Mouse (Mus musculus): ENCODE data around the gene Tpcn1. TPM values are rescaled to one million over a fixed set of nuclear protein-coding genes. Genes with fewer than 3 reads are reported as not detected.

Gene Tpcn1
- polyA plus RNA-seq, 1 experiment: 71.5 TPM

DNA sequence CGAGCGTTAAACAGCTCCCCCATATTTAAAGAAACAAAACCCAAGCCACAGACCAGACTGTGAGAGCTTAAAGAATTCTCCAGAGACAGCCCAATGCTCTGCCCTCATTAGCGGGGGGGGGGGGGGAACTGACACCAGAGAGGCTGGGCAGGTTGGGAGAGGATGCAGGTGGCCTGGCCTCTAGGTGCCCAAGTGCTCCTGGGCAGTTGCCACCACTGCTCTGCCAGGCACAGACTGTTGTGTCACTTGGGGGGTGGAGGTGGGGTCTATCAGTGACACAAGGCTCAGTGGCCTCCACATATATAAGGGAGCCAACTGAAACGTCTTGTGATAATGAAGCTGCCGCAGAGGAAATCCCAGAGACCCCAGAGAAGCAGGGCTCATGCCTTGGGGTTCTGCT, 51.8 kb downstream of the Tpcn1 start:
- TF ChIP-seq FLI1 (IDR thresholded peaks at IDR 0.05; ENCODE audit: low read length) (no peak), GATA1 (IDR thresholded peaks at IDR 0.05; ENCODE audit: borderline replicate concordance, low read length) (no peak)
- peaks cover 97% of the 10 kb centered on the region for H3K36me3 ChIP-seq (replicated peaks; ENCODE audit: low read length)
- peaks cover 25% of the 10 kb centered on the region for H3K4me1 ChIP-seq
- no peaks in the 10 kb centered on the region for H3K9me3 ChIP-seq
- no peaks in the 10 kb centered on the region for H3K27me3 ChIP-seq (replicated peaks)
- H3K4me3 ChIP-seq (replicated peaks): no peak overlapping the region

- Histone ChIP-seq H3K36me3 (replicated peaks; ENCODE audit: low read length) (peaks cover 97% of the 10 kb centered on the region), H3K4me3 (replicated peaks) (no peak overlapping the region), H3K4me1 (peaks cover 19% of the 10 kb centered on the region), H3K27me3 (replicated peaks) (no peaks in the 10 kb centered on the region), H3K9me3 (no peaks in the 10 kb centered on the region)
- TF ChIP-seq FLI1 (IDR thresholded peaks at IDR 0.05; ENCODE audit: low read length): no peak
- no peak for TF ChIP-seq GATA1 (IDR thresholded peaks at IDR 0.05; ENCODE audit: borderline replicate concordance, low read length)
These were observed 52.4 kb downstream of the Tpcn1 start for GRCm38 (mm10) chr5:120536046-120536445.

GRCm38 (mm10) chr5:120534686-120535075, 53.8 kb downstream of the Tpcn1 start:
- TF ChIP-seq FLI1 (IDR thresholded peaks at IDR 0.05; ENCODE audit: low read length): no peak
- TF ChIP-seq GATA1 (IDR thresholded peaks at IDR 0.05; ENCODE audit: borderline replicate concordance, low read length): no peak
- Histone ChIP-seq H3K9me3 (no peaks in the 10 kb centered on the region), H3K27me3 (replicated peaks) (no peaks in the 10 kb centered on the region), H3K36me3 (replicated peaks; ENCODE audit: low read length) (peaks cover 96% of the 10 kb centered on the region), H3K4me3 (replicated peaks) (no peak overlapping the region), H3K4me1 (peaks cover 9% of the 10 kb centered on the region; the same call in 1 of the 2 replicates)

DNA sequence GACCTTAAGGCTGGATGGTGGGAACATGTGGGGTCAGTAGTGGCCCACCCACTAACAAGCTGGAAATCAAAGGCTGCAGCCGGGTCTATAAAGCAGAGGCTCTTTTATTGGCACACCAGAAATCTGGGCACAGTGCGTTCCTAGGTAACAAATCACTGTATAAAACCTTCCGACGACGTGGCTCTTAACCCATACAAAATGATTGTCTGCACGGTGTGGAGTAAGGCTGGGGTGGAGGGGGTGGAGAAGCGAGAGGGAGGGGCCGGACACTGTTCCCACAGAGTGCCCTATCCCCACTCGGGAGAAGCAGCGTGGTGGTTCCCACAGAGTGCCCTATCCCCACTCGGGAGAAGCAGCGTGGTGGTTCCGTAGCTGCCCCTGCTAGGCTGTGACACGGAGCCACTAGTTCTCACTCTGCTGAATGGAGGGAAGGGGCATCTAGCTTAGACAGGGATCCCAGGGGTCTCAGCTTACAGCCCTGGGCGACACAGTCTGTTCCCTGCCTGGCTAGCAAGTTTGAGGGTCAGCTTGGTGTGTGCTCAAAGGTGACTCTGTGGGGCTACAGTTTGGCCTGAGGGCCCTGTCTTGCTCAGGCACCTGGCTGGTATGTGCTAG, 54.3 kb downstream of the Tpcn1 start:
- no peaks in the 10 kb centered on the region for H3K27me3 ChIP-seq (replicated peaks)
- peaks cover 96% of the 10 kb centered on the region for H3K36me3 ChIP-seq (replicated peaks; ENCODE audit: low read length)

DNA sequence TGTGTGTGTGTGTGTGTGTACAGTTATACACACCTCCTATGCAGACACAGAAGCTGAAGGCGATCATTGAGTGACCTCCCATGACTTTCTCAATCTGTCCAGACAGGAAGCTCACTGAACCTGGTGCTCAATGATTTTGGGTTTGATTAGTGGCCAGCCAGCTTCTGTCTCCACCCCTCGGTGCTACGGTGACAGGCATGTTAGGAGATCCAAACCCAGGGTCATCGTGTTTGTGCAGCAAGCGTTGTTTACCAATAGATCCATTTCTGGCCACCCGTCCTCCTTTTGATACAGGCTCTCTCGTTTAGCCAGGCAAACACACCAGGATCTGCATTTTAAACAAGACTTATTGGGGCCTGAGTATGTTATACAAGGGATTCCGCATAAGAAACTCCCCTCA, 56.8 kb downstream of the Tpcn1 start:
- Histone ChIP-seq H3K4me1 (peaks cover 31% of the 10 kb centered on the region), H3K4me3 (replicated peaks) (no peak overlapping the region), H3K9me3 (no peaks in the 10 kb centered on the region), H3K27me3 (replicated peaks) (no peaks in the 10 kb centered on the region), H3K36me3 (replicated peaks; ENCODE audit: low read length) (peaks cover 83% of the 10 kb centered on the region)
- TF ChIP-seq FLI1 (IDR thresholded peaks at IDR 0.05; ENCODE audit: low read length): no peak
- TF ChIP-seq GATA1 (IDR thresholded peaks at IDR 0.05; ENCODE audit: borderline replicate concordance, low read length): no peak

More for the DNA sequence above, 54.3 kb downstream of the Tpcn1 start:
- H3K9me3 ChIP-seq: no peaks in the 10 kb centered on the region
- peaks cover 11% of the 10 kb centered on the region; the same call in 1 of the 2 replicates for H3K4me1 ChIP-seq
- no peak overlapping the region for H3K4me3 ChIP-seq (replicated peaks)
- TF ChIP-seq GATA1 (IDR thresholded peaks at IDR 0.05; ENCODE audit: borderline replicate concordance, low read length): no peak
- TF ChIP-seq FLI1 (IDR thresholded peaks at IDR 0.05; ENCODE audit: low read length): no peak

DNA sequence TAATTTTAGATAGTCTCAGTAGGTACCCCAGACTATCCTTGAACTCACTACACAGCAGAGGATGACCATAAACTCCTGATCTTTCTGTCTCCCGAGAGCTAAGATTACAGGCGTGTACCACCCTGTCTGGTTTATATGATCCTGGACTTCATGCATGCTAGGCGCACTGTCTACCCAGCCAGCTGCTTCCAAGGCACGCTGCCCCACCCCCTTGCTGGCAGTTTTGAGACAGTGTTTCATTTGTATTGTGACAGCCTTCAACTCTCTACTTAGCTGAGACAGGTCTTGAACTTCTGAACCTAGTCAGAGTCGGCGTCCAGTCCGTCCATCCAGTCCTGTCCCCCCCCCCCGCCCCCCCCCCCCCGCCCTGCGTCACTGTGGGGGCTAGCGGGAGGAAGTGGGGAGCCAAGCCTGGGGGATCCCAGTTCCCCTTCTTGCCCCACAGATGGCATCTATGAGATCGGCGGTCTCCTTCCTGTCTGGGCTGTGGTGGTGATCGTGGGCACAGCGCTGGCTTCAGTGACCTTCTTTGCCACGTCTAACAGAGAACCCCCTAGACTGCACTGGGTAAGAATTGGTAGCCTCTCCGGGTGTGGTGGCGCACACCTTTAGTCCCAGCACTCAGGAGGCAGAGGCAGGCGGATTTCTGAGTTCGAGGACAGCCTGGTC, 61.0 kb downstream of the Tpcn1 start:
- Histone ChIP-seq H3K27me3 (replicated peaks) (no peaks in the 10 kb centered on the region), H3K36me3 (replicated peaks; ENCODE audit: low read length) (peaks cover 82% of the 10 kb centered on the region), H3K4me3 (replicated peaks) (no peak overlapping the region), H3K9me3 (no peaks in the 10 kb centered on the region), H3K4me1 (peaks cover 44% of the 10 kb centered on the region)
- TF ChIP-seq GATA1 (IDR thresholded peaks at IDR 0.05; ENCODE audit: borderline replicate concordance, low read length): no peak
- TF ChIP-seq FLI1 (IDR thresholded peaks at IDR 0.05; ENCODE audit: low read length): no peak

DNA sequence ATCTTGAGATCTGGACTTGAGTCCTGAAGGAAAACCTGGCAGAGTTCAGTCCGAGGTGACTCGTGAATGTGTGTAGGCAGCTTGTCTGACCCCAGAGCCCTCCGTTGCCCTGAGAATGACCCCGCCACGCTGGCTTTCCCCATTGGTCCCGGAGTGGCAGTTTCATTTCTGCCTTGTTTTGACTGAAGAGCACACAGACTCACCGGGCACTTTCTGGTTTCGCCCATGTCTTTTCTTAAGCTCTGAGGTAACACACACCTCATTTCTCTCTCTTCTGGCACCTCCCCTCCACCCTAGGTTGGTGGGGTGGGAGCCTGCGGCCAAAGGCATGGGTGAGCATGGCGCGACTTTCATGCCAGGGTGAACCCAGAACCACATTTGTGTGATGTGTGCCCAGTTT, 62.2 kb downstream of the Tpcn1 start:
- H3K36me3 ChIP-seq (replicated peaks; ENCODE audit: low read length): peaks cover 82% of the 10 kb centered on the region
- no peak for TF ChIP-seq GATA1 (IDR thresholded peaks at IDR 0.05; ENCODE audit: borderline replicate concordance, low read length)
- no peak for TF ChIP-seq FLI1 (IDR thresholded peaks at IDR 0.05; ENCODE audit: low read length)
- H3K4me1 ChIP-seq: peaks cover 41% of the 10 kb centered on the region
- H3K27me3 ChIP-seq (replicated peaks): no peaks in the 10 kb centered on the region
- H3K9me3 ChIP-seq: no peaks in the 10 kb centered on the region
- H3K4me3 ChIP-seq (replicated peaks): no peak overlapping the region

- peaks cover 40% of the 10 kb centered on the region for H3K4me1 ChIP-seq
- peaks cover 82% of the 10 kb centered on the region for H3K36me3 ChIP-seq (replicated peaks; ENCODE audit: low read length)
- H3K4me3 ChIP-seq (replicated peaks): no peak overlapping the region
- TF ChIP-seq GATA1 (IDR thresholded peaks at IDR 0.05; ENCODE audit: borderline replicate concordance, low read length): no peak
- TF ChIP-seq FLI1 (IDR thresholded peaks at IDR 0.05; ENCODE audit: low read length): no peak
- H3K9me3 ChIP-seq: no peaks in the 10 kb centered on the region
- H3K27me3 ChIP-seq (replicated peaks): no peaks in the 10 kb centered on the region
These were observed 62.7 kb downstream of the Tpcn1 start for GRCm38 (mm10) chr5:120525737-120526136.

GRCm38 (mm10) chr5:120524736-120525135, 63.7 kb downstream of the Tpcn1 start:
- Histone ChIP-seq H3K27me3 (replicated peaks) (no peaks in the 10 kb centered on the region), H3K9me3 (no peaks in the 10 kb centered on the region), H3K4me1 (peaks cover 45% of the 10 kb centered on the region), H3K4me3 (replicated peaks) (no peak overlapping the region), H3K36me3 (replicated peaks; ENCODE audit: low read length) (peaks cover 84% of the 10 kb centered on the region)
- TF ChIP-seq FLI1 (IDR thresholded peaks at IDR 0.05; ENCODE audit: low read length) (no peak), GATA1 (IDR thresholded peaks at IDR 0.05; ENCODE audit: borderline replicate concordance, low read length) (no peak)

DNA sequence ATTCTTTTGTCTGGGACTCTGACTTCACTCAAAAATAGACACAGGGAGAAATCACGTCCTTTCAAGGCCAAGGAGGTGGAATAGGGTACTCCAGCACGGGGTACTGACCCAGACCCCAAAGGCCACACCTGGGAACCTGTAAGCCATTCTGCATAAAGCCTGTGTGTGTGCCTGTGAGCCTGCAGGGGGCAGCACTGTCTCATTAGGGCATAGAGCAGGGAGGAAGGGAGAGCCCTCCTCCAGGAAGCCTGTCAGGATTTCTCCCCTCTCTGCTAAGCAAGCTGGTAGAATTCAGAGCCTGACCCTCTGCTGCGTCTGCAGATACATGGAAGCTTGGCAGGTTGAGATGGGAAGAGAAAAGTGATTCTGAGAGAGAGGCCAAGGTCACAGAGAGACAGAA, 65.8 kb downstream of the Tpcn1 start:
- TF ChIP-seq FLI1 (IDR thresholded peaks at IDR 0.05; ENCODE audit: low read length) (no peak), GATA1 (IDR thresholded peaks at IDR 0.05; ENCODE audit: borderline replicate concordance, low read length) (no peak)
- Histone ChIP-seq H3K27me3 (replicated peaks) (no peaks in the 10 kb centered on the region), H3K4me1 (peaks cover 39% of the 10 kb centered on the region), H3K36me3 (replicated peaks; ENCODE audit: low read length) (peaks cover 74% of the 10 kb centered on the region), H3K4me3 (replicated peaks) (no peak overlapping the region), H3K9me3 (no peaks in the 10 kb centered on the region)

Data from megakaryocyte, embryonic 14.5 days (primary cell).